In genomic region chr14:47472359-47472742, GRCm38 (mm10) we compare ENCODE assay signal across 8 mouse cellular contexts. TPM values are rescaled to one million over a fixed set of nuclear protein-coding genes. Genes with fewer than 3 reads are reported as not detected.
DNase-seq lines count a peak whose midpoint lies in the region; ATAC-seq and TF ChIP-seq lines count a peak whose summit lies in the region.

No protein-coding gene starts in this region.

- peak; percentile 76 for TF ChIP-seq CTCF in ES-Bruce4 (IDR thresholded peaks at IDR 0.05; ENCODE audit: low read depth, low read length)
- TF ChIP-seq CTCF in heart, postnatal 0 days (IDR thresholded peaks at IDR 0.05; ENCODE audit: low read depth): peak; percentile 91
- TF ChIP-seq CTCF in liver, embryonic 14.5 days (IDR thresholded peaks at IDR 0.05; ENCODE audit: low read depth): peak; percentile 93

- peak; percentile 96 for ATAC-seq in forebrain, embryonic 12.5 days (ENCODE audit: low FRiP score)
- peak; percentile 94 for ATAC-seq in heart, postnatal 0 days (ENCODE audit: insufficient read depth, low read depth)
- ATAC-seq in liver, embryonic 14.5 days (ENCODE audit: insufficient read depth): peak; percentile 90
- ATAC-seq in neural tube, embryonic 11.5 days (ENCODE audit: insufficient read depth, low FRiP score, low TSS enrichment): peak; percentile 94
- ATAC-seq in stomach, embryonic 16.5 days (ENCODE audit: insufficient read depth, low FRiP score): peak; percentile 95

- peaks cover 6% of the 10 kb centered on the region for H3K36me3 ChIP-seq in ES-Bruce4 (ENCODE audit: control insufficient read depth, insufficient read depth, low read length, poor library complexity, severe bottlenecking)
- H3K36me3 ChIP-seq in forebrain, embryonic 12.5 days (replicated peaks): 0 out of 2 replicates have a peak, but pooled peaks cover 3% of the 10 kb centered on the region
- no peaks in the 10 kb centered on the region for H3K36me3 ChIP-seq in heart, postnatal 0 days (replicated peaks; ENCODE audit: control insufficient read depth, insufficient read depth, low read length)
- H3K36me3 ChIP-seq in liver, embryonic 14.5 days (replicated peaks; ENCODE audit: control insufficient read depth, insufficient read depth, low read depth): peaks cover 12% of the 10 kb centered on the region
- H3K36me3 ChIP-seq in neural tube, embryonic 11.5 days (ENCODE audit: control insufficient read depth, insufficient read depth, low read length): no peaks in the 10 kb centered on the region
- no peaks in the 10 kb centered on the region for H3K36me3 ChIP-seq in stomach, embryonic 16.5 days (ENCODE audit: control insufficient read depth, insufficient read depth, low read length)

- peak overlapping the region; percentile 68 for H3K4me2 ChIP-seq in forebrain, embryonic 12.5 days
- peak overlapping the region; percentile 75 for H3K4me2 ChIP-seq in heart, postnatal 0 days (ENCODE audit: low read depth, low read length)
- peak overlapping the region; percentile 72 for H3K4me2 ChIP-seq in liver, embryonic 14.5 days (ENCODE audit: low read depth)
- peak overlapping the region; percentile 77 for H3K4me2 ChIP-seq in neural tube, embryonic 11.5 days (ENCODE audit: low read depth)
- H3K4me2 ChIP-seq in stomach, embryonic 16.5 days (ENCODE audit: low read depth, low read length): peak overlapping the region; percentile 68

- TF ChIP-seq POLR2A in ES-Bruce4 (IDR thresholded peaks at IDR 0.05; ENCODE audit: insufficient read depth, low read length): no peak

- H3K9ac ChIP-seq in ES-Bruce4 (ENCODE audit: low read depth, poor library complexity, severe bottlenecking): peak overlapping the region; percentile 94
- H3K9ac ChIP-seq in forebrain, embryonic 12.5 days: peak overlapping the region; percentile 95
- peak overlapping the region; percentile 93 for H3K9ac ChIP-seq in heart, postnatal 0 days (replicated peaks; ENCODE audit: low read depth, low read length)
- peak overlapping the region; percentile 99 for H3K9ac ChIP-seq in liver, embryonic 14.5 days (replicated peaks)
- peak overlapping the region; percentile 80 for H3K9ac ChIP-seq in neural tube, embryonic 11.5 days (ENCODE audit: low read length)
- H3K9ac ChIP-seq in stomach, embryonic 16.5 days (ENCODE audit: low read length): peak overlapping the region; percentile 97

- 0 out of 2 replicates have a peak, but pooled peaks have one; percentile 36 for TF ChIP-seq EP300 in ES-Bruce4 (IDR thresholded peaks at IDR 0.05; ENCODE audit: insufficient read depth, low read depth, low read length)
- TF ChIP-seq EP300 in heart, postnatal 0 days (IDR thresholded peaks at IDR 0.05; ENCODE audit: low read depth): no peak
- peak; percentile 67; the same call in 1 of the 2 replicates for TF ChIP-seq EP300 in liver, embryonic 14.5 days (IDR thresholded peaks at IDR 0.05; ENCODE audit: low read depth)

- no peak overlapping the region for H3K27ac ChIP-seq in ES-Bruce4 (ENCODE audit: insufficient read depth, low read length)
- peak overlapping the region; percentile 89 for H3K27ac ChIP-seq in forebrain, embryonic 12.5 days
- H3K27ac ChIP-seq in heart, postnatal 0 days (ENCODE audit: low read depth): peak overlapping the region; percentile 86
- peak overlapping the region; percentile 90 for H3K27ac ChIP-seq in liver, embryonic 14.5 days
- H3K27ac ChIP-seq in neural tube, embryonic 11.5 days (ENCODE audit: low read depth, low read length): peak overlapping the region; percentile 77
- H3K27ac ChIP-seq in stomach, embryonic 16.5 days (ENCODE audit: low read length): peak overlapping the region; percentile 84

- peaks cover 3% of the 10 kb centered on the region for H3K4me1 ChIP-seq in ES-Bruce4 (ENCODE audit: control insufficient read depth, insufficient read depth, low read length)
- peaks cover 17% of the 10 kb centered on the region for H3K4me1 ChIP-seq in forebrain, embryonic 12.5 days
- H3K4me1 ChIP-seq in heart, postnatal 0 days (ENCODE audit: control insufficient read depth, insufficient read depth): 0 out of 2 replicates have a peak, but pooled peaks cover 5% of the 10 kb centered on the region
- H3K4me1 ChIP-seq in liver, embryonic 14.5 days (replicated peaks; ENCODE audit: control insufficient read depth in 2 of 2, insufficient read depth in 2 of 2, low read length in 1 of 2): peaks cover 19 to 23% of the 10 kb centered on the region in 2 experiments
- no peaks in the 10 kb centered on the region for H3K4me1 ChIP-seq in neural tube, embryonic 11.5 days (ENCODE audit: control insufficient read depth, insufficient read depth, low read length)
- H3K4me1 ChIP-seq in stomach, embryonic 16.5 days (ENCODE audit: control insufficient read depth, insufficient read depth, low read length): peaks cover 10% of the 10 kb centered on the region

- under 1% methylated on average over 34 of the region's 40 CpGs for WGBS in forebrain, embryonic 12.5 days
- under 1% methylated on average over 34 of the region's 40 CpGs for WGBS in heart, postnatal 0 days
- under 1% methylated on average over 40 of the region's 40 CpGs for WGBS in liver, embryonic 14.5 days (ENCODE audit: insufficient replicate concordance)
- 1% methylated on average over 40 of the region's 40 CpGs for WGBS in neural tube, embryonic 11.5 days
- under 1% methylated on average over 36 of the region's 40 CpGs for whole genome bisulfite sequencing in stomach, embryonic 16.5 days

- H3K4me3 ChIP-seq in ES-Bruce4 (ENCODE audit: low read depth, low read length): peak overlapping the region; percentile 68
- H3K4me3 ChIP-seq in forebrain, embryonic 12.5 days (replicated peaks): peak overlapping the region; percentile 75
- H3K4me3 ChIP-seq in heart, postnatal 0 days (ENCODE audit: low read depth, low read length): peak overlapping the region; percentile 88
- peak overlapping the region; percentile 86 to 94 for H3K4me3 ChIP-seq in liver, embryonic 14.5 days (ENCODE audit: insufficient read depth in 1 of 2, low read depth in 2 of 2, low read length in 2 of 2)
- H3K4me3 ChIP-seq in neural tube, embryonic 11.5 days (ENCODE audit: low read depth, low read length): peak overlapping the region; percentile 70
- peak overlapping the region; percentile 97 for H3K4me3 ChIP-seq in stomach, embryonic 16.5 days (replicated peaks; ENCODE audit: low read length)

- DNase-seq in c-Kit-positive CD71-positive TER-119-positive erythroid progenitor cells, embryonic 14.5 days (ENCODE audit: low spot score): peak; percentile 93
- DNase-seq in heart, postnatal 0 days (ENCODE audit: low spot score): peak; percentile 90
- peak; percentile 94 to 98 for DNase-seq in kidney, postnatal 36 days
- DNase-seq in liver, embryonic 14.5 days (ENCODE audit: low read depth in 3 of 3, low spot score in 3 of 3): peak; percentile 85 to 87 (median 87)
- DNase-seq in neural tube, embryonic 11.5 days (ENCODE audit: low spot score): peak; percentile 97

- H3K27me3 ChIP-seq in ES-Bruce4 (ENCODE audit: control insufficient read depth, insufficient read depth, low read length, poor library complexity, severe bottlenecking): no peaks in the 10 kb centered on the region
- no peaks in the 10 kb centered on the region for H3K27me3 ChIP-seq in forebrain, embryonic 12.5 days
- H3K27me3 ChIP-seq in heart, postnatal 0 days (ENCODE audit: control insufficient read depth, insufficient read depth, low read length): no peaks in the 10 kb centered on the region
- no peaks in the 10 kb centered on the region for H3K27me3 ChIP-seq in liver, embryonic 14.5 days (ENCODE audit: control insufficient read depth, insufficient read depth, low read length)
- no peaks in the 10 kb centered on the region for H3K27me3 ChIP-seq in neural tube, embryonic 11.5 days (ENCODE audit: control insufficient read depth, insufficient read depth, low read length)
- no peaks in the 10 kb centered on the region for H3K27me3 ChIP-seq in stomach, embryonic 16.5 days (ENCODE audit: control insufficient read depth, insufficient read depth, low read length)

- H3K9me3 ChIP-seq in ES-Bruce4 (replicated peaks; ENCODE audit: control insufficient read depth, insufficient read depth, low read length, poor library complexity, severe bottlenecking): no peaks in the 10 kb centered on the region
- H3K9me3 ChIP-seq in forebrain, embryonic 12.5 days: no peaks in the 10 kb centered on the region
- H3K9me3 ChIP-seq in heart, postnatal 0 days (replicated peaks; ENCODE audit: control insufficient read depth, low read length): no peaks in the 10 kb centered on the region
- H3K9me3 ChIP-seq in liver, embryonic 14.5 days (ENCODE audit: control insufficient read depth, low read length): no peaks in the 10 kb centered on the region
- H3K9me3 ChIP-seq in neural tube, embryonic 11.5 days (ENCODE audit: control insufficient read depth, low read length): no peaks in the 10 kb centered on the region
- H3K9me3 ChIP-seq in stomach, embryonic 16.5 days (replicated peaks; ENCODE audit: control insufficient read depth, low read length): no peaks in the 10 kb centered on the region

RNA-seq across cellular contexts. Expression of gene Fbxo34, which starts 22.1 kb away (rescaled TPM):
- polyA plus RNA-seq in ES-Bruce4 (2011; ENCODE audit: insufficient read depth, insufficient read length, low read depth, missing spikeins): 35.8 and 38.7 TPM in 2 replicates
- 22.1 and 22.8 TPM in 2 replicates for polyA plus RNA-seq in forebrain, embryonic 12.5 days (2016; fragmentation: Nextera tagmentation; extraction: Ambion mirVana)
- 9.9 and 11.7 TPM in 2 replicates for total RNA-seq in heart, postnatal 0 days (2014; rRNA removed; ENCODE audit: low replicate concordance)
- 10.7 and 12.8 TPM in 2 replicates for polyA plus RNA-seq in heart, postnatal 0 days (2015; fragmentation: Nextera tagmentation; extraction: Ambion mirVana)
- 20.2 and 24.4 TPM in 2 replicates for polyA plus RNA-seq in liver, embryonic 14.5 days (2012; rRNA removed)
- polyA plus RNA-seq in liver, embryonic 14.5 days (2014; fragmentation: Nextera tagmentation; extraction: Ambion mirVana): 33.4 and 37.1 TPM in 2 replicates
- polyA plus RNA-seq in neural tube, embryonic 11.5 days (2014; fragmentation: Nextera tagmentation; extraction: Ambion mirVana): 22.9 and 25.8 TPM in 2 replicates
- polyA plus RNA-seq in stomach, embryonic 16.5 days (2015; fragmentation: Nextera tagmentation; extraction: Ambion mirVana): 20.4 and 23.1 TPM in 2 replicates

RNA-seq across cellular contexts. Expression of gene Dlgap5, which starts 54.1 kb away (rescaled TPM):
- polyA plus RNA-seq in ES-Bruce4 (2011; ENCODE audit: insufficient read depth, insufficient read length, low read depth, missing spikeins): 132 and 141 TPM in 2 replicates
- 63.1 and 63.6 TPM in 2 replicates for polyA plus RNA-seq in forebrain, embryonic 12.5 days (2016; fragmentation: Nextera tagmentation; extraction: Ambion mirVana)
- total RNA-seq in heart, postnatal 0 days (2014; rRNA removed; ENCODE audit: low replicate concordance): 4.1 and 35.1 TPM in 2 replicates
- 8.5 and 8.7 TPM in 2 replicates for polyA plus RNA-seq in heart, postnatal 0 days (2015; fragmentation: Nextera tagmentation; extraction: Ambion mirVana)
- 35.3 and 42.5 TPM in 2 replicates for polyA plus RNA-seq in liver, embryonic 14.5 days (2012; rRNA removed)
- polyA plus RNA-seq in liver, embryonic 14.5 days (2014; fragmentation: Nextera tagmentation; extraction: Ambion mirVana): 46.2 and 51.4 TPM in 2 replicates
- polyA plus RNA-seq in neural tube, embryonic 11.5 days (2014; fragmentation: Nextera tagmentation; extraction: Ambion mirVana): 55.3 and 56.2 TPM in 2 replicates
- polyA plus RNA-seq in stomach, embryonic 16.5 days (2015; fragmentation: Nextera tagmentation; extraction: Ambion mirVana): 30.7 and 37.0 TPM in 2 replicates
